Mouse (Mus musculus) layer of hippocampus, adult 2 months (tissue): ENCODE measurements at regions not wholly inside any gene's neighbourhood (a gene's known extent, or its start where the extent isn't known, plus 50 kb on each side); places are given as distances from the start of the nearest gene placed in this dataset.
A peak's percentile ranks its signal among the peaks of the same experiment; 100 is the strongest.

Experiments
- DNase-seq, 2 experiments: peaks; one replicate each; pipeline ENCODE4 v3.0.0; 2022; ENCODE audit warnings: low spot score in 2 of 2
- H3K27ac ChIP-seq: fragments of 200-600 bp; 2 replicates; pipeline ENCODE4 v1.8.1; 2022
- H3K4me3 ChIP-seq: fragments of 200-600 bp; 2 replicates; pipeline ENCODE4 v1.8.1; 2022; ENCODE audit warnings: mild to moderate bottlenecking
- CTCF ChIP-seq: fragments of 200-600 bp; conservative IDR thresholded peaks from 2 replicates; pipeline ENCODE4 v1.8.1; 2022; ENCODE audit warnings: antibody characterized with exemption, mild to moderate bottlenecking, moderate library complexity

GRCm38 (mm10) chr5:64590747-64591146 is 212.4 kb upstream of the Klf3 start:
- TF ChIP-seq CTCF = no peak
- DNase-seq = no peak
- Histone ChIP-seq H3K4me3 (no peak overlapping the region), H3K27ac (no peak overlapping the region)

GRCm38 (mm10) chr5:64591792-64592191 is 211.4 kb upstream of the Klf3 start:
- DNase-seq = no peak
- no peak for TF ChIP-seq CTCF
- Histone ChIP-seq H3K4me3 (no peak overlapping the region), H3K27ac (no peak overlapping the region)

GRCm38 (mm10) chr5:64595220-64595619 is 208.0 kb upstream of the Klf3 start:
- H3K27ac ChIP-seq = no peak overlapping the region
- DNase-seq = no peak
- no peak for TF ChIP-seq CTCF
- H3K4me3 ChIP-seq = no peak overlapping the region

GRCm38 (mm10) chr5:64595751-64596344 is 207.3 kb upstream of the Klf3 start:
- H3K27ac ChIP-seq = no peak overlapping the region
- TF ChIP-seq CTCF = no peak
- DNase-seq = no peak
- no peak overlapping the region for H3K4me3 ChIP-seq

GRCm38 (mm10) chr5:64597021-64597420 is 206.2 kb upstream of the Klf3 start:
- no peak for TF ChIP-seq CTCF
- H3K4me3 ChIP-seq = no peak overlapping the region
- DNase-seq = no peak
- H3K27ac ChIP-seq = no peak overlapping the region

GRCm38 (mm10) chr5:64597451-64597850 is 205.7 kb upstream of the Klf3 start:
- no peak overlapping the region for H3K4me3 ChIP-seq
- no peak for DNase-seq
- no peak overlapping the region for H3K27ac ChIP-seq
- no peak for TF ChIP-seq CTCF

GRCm38 (mm10) chr5:64598606-64599005 is 204.6 kb upstream of the Klf3 start:
- Histone ChIP-seq H3K27ac (no peak overlapping the region), H3K4me3 (no peak overlapping the region)
- TF ChIP-seq CTCF = no peak
- no peak for DNase-seq

GRCm38 (mm10) chr5:64599015-64599414 is 204.2 kb upstream of the Klf3 start:
- no peak for TF ChIP-seq CTCF
- no peak for DNase-seq
- Histone ChIP-seq H3K4me3 (no peak overlapping the region), H3K27ac (no peak overlapping the region)

GRCm38 (mm10) chr5:64599865-64600288 is 203.3 kb upstream of the Klf3 start:
- Histone ChIP-seq H3K4me3 (peak overlapping the region; percentile 31; the same call in 1 of the 2 replicates), H3K27ac (peak overlapping the region; percentile 65)
- TF ChIP-seq CTCF = no peak
- no peak for DNase-seq

- DNase-seq = no peak
- TF ChIP-seq CTCF = no peak
- Histone ChIP-seq H3K4me3 (peak overlapping the region; percentile 31; the same call in 1 of the 2 replicates), H3K27ac (peak overlapping the region; percentile 65)
Observed at GRCm38 (mm10) chr5:64600392-64600791, 202.8 kb upstream of the Klf3 start.

GRCm38 (mm10) chr5:64600811-64601210 is 202.4 kb upstream of the Klf3 start:
- no peak overlapping the region for H3K4me3 ChIP-seq
- DNase-seq = no peak
- peak overlapping the region; percentile 73; the same call in 1 of the 2 replicates for H3K27ac ChIP-seq
- TF ChIP-seq CTCF = no peak

GRCm38 (mm10) chr5:64601285-64601684 is 201.9 kb upstream of the Klf3 start:
- H3K27ac ChIP-seq = peak overlapping the region; percentile 73; the same call in 1 of the 2 replicates
- no peak for TF ChIP-seq CTCF
- DNase-seq = no peak
- no peak overlapping the region for H3K4me3 ChIP-seq

GRCm38 (mm10) chr5:64601832-64602231 is 201.4 kb upstream of the Klf3 start:
- TF ChIP-seq CTCF = no peak
- H3K27ac ChIP-seq = peak overlapping the region; percentile 73; the same call in 1 of the 2 replicates
- H3K4me3 ChIP-seq = no peak overlapping the region
- peak in 1 of 2 experiments; percentile 32 for DNase-seq

- no peak for DNase-seq
- no peak for TF ChIP-seq CTCF
- Histone ChIP-seq H3K27ac (no peak overlapping the region), H3K4me3 (no peak overlapping the region)
Observed at GRCm38 (mm10) chr5:64602356-64602936, 200.7 kb upstream of the Klf3 start.
